ENCODE assay signal across 8 mouse cellular contexts in genomic region chr8:126833471-126834453, GRCm38 (mm10).
DNase-seq lines count a peak whose midpoint lies in the region; ATAC-seq and TF ChIP-seq lines count a peak whose summit lies in the region.

No protein-coding gene starts in this region.

- TF ChIP-seq POLR2A in bone marrow, adult 2 months (IDR thresholded peaks at IDR 0.05; ENCODE audit: borderline replicate concordance, control insufficient read depth, low read depth, low read length), result no peak
- TF ChIP-seq POLR2A in cerebellum, adult 2 months (IDR thresholded peaks at IDR 0.05; ENCODE audit: borderline replicate concordance, insufficient read depth, low read length), result no peak

- no peak overlapping the region for H3K4me3 ChIP-seq in bone marrow, adult 2 months (replicated peaks; ENCODE audit: control insufficient read depth, low read depth, low read length)
- H3K4me3 ChIP-seq in liver, embryonic 13.5 days (replicated peaks), result peak overlapping the region; percentile 16
- H3K4me3 ChIP-seq in neural tube, embryonic 15.5 days (replicated peaks), result no peak overlapping the region
- H3K4me3 ChIP-seq in cerebellum, adult 2 months (replicated peaks; ENCODE audit: insufficient read depth, low read depth, low read length), result no peak overlapping the region

- no peak for TF ChIP-seq CTCF in bone marrow, adult 2 months (IDR thresholded peaks at IDR 0.05; ENCODE audit: control insufficient read depth, insufficient read depth, low read length)
- TF ChIP-seq CTCF in cerebellum, adult 2 months (IDR thresholded peaks at IDR 0.05; ENCODE audit: borderline replicate concordance, insufficient read depth, low read depth, low read length), result no peak

- peak overlapping the region; percentile 45 for H3K9ac ChIP-seq in liver, embryonic 13.5 days
- H3K9ac ChIP-seq in neural tube, embryonic 15.5 days (replicated peaks), result no peak overlapping the region

- no peaks in the 10 kb centered on the region for H3K9me3 ChIP-seq in liver, embryonic 13.5 days (replicated peaks)
- no peaks in the 10 kb centered on the region for H3K9me3 ChIP-seq in neural tube, embryonic 15.5 days (replicated peaks)

- no peaks in the 10 kb centered on the region for H3K36me3 ChIP-seq in liver, embryonic 13.5 days
- H3K36me3 ChIP-seq in neural tube, embryonic 15.5 days, result no peaks in the 10 kb centered on the region

- peak; percentile 43 for DNase-seq in ovary, adult 18-20 months (ENCODE audit: low spot score)
- DNase-seq in ovary, postnatal 10 days (ENCODE audit: low spot score), result no peak
- DNase-seq in gastrocnemius, postnatal 14 days, result peak; percentile 47
- DNase-seq in liver, embryonic 13.5 days, result no peak
- DNase-seq in cerebellum, adult 2 months, result no peak

- ATAC-seq in inflammation-experienced regulatory T-cells, adult 6 months, result peak; percentile 17
- peak; percentile 32 for ATAC-seq in liver, embryonic 13.5 days (ENCODE audit: low read depth)
- no peak for ATAC-seq in neural tube, embryonic 15.5 days (ENCODE audit: low FRiP score)

- intact Hi-C loops in gastrocnemius, postnatal 14 days (cut with DNase I; ENCODE audit: low total_unique reads), result no loop called here

- peaks cover 31% of the 10 kb centered on the region for H3K4me1 ChIP-seq in bone marrow, adult 2 months (ENCODE audit: control insufficient read depth, insufficient read depth, low read length)
- peaks cover 87% of the 10 kb centered on the region for H3K4me1 ChIP-seq in liver, embryonic 13.5 days (replicated peaks)
- H3K4me1 ChIP-seq in neural tube, embryonic 15.5 days, result peaks cover 36% of the 10 kb centered on the region
- H3K4me1 ChIP-seq in cerebellum, adult 2 months (ENCODE audit: control insufficient read depth, insufficient read depth, low read length), result peaks cover under 1% of the 10 kb centered on the region; the same call in 1 of the 2 replicates

- H3K27ac ChIP-seq in bone marrow, adult 2 months (ENCODE audit: control insufficient read depth, insufficient read depth, low read depth, low read length, poor library complexity), result peak overlapping the region; percentile 77
- H3K27ac ChIP-seq in liver, embryonic 13.5 days, result peak overlapping the region; percentile 83
- peak overlapping the region; percentile 69 for H3K27ac ChIP-seq in neural tube, embryonic 15.5 days (replicated peaks)
- no peak overlapping the region for H3K27ac ChIP-seq in cerebellum, adult 2 months (ENCODE audit: insufficient read depth, low read length)

- no peaks in the 10 kb centered on the region for H3K27me3 ChIP-seq in liver, embryonic 13.5 days
- no peaks in the 10 kb centered on the region for H3K27me3 ChIP-seq in neural tube, embryonic 15.5 days (replicated peaks)
- no peaks in the 10 kb centered on the region for H3K27me3 ChIP-seq in cerebellum, adult 2 months (ENCODE audit: control insufficient read depth, insufficient read depth, low read length)

- WGBS in bone marrow, adult 2 months, result 7% methylated on average over 19 of the region's 19 CpGs
- 17% methylated on average over 19 of the region's 19 CpGs for WGBS in liver, embryonic 13.5 days (ENCODE audit: insufficient replicate concordance)
- 52% methylated on average over 19 of the region's 19 CpGs for WGBS in neural tube, embryonic 15.5 days
- WGBS in cerebellum, adult 2 months, result 56% methylated on average over 19 of the region's 19 CpGs

- H3K4me2 ChIP-seq in liver, embryonic 13.5 days, result peak overlapping the region; percentile 49
- no peak overlapping the region for H3K4me2 ChIP-seq in neural tube, embryonic 15.5 days

Comparison
In these comparisons a context has a peak if more than half of its experiments do, and no peak if none do; other contexts are left out.
1. DNase-seq: peak in ovary, adult 18-20 months (single experiment) and gastrocnemius, postnatal 14 days (single experiment); none in ovary, postnatal 10 days (single experiment), liver, embryonic 13.5 days (single experiment) and cerebellum, adult 2 months (0 of 2).